Mouse (Mus musculus) myocyte (in vitro differentiated cells): ENCODE results near the gene Casz1. TPM values are rescaled to one million over a fixed set of nuclear protein-coding genes. Genes with fewer than 3 reads are reported as not detected.

Experiments
- H3K27me3 ChIP-seq: one replicate; pipeline ENCODE4 v1.6.1; 2011; ENCODE audit not compliant: control insufficient read depth, insufficient read depth, insufficient read length
- H3K36me3 ChIP-seq: one replicate; pipeline ENCODE4 v1.6.1; 2011; ENCODE audit not compliant: control insufficient read depth, insufficient read depth
- H3K4me2 ChIP-seq: one replicate; pipeline ENCODE4 v1.6.1; 2011; ENCODE audit warnings: low read depth, control low read depth
- H3K4me3 ChIP-seq: one replicate; pipeline ENCODE4 v1.5.1; 2011; ENCODE audit warnings: mild to moderate bottlenecking, control low read depth, moderate library complexity
- H3K79me2 ChIP-seq: one replicate; pipeline ENCODE4 v1.6.1; 2011; ENCODE audit not compliant: control insufficient read depth, insufficient read depth
- H3ac ChIP-seq: one replicate; pipeline ENCODE4 v1.6.1; 2011; ENCODE audit not compliant: control insufficient read depth, insufficient read length
- CEBPB ChIP-seq: IDR thresholded peaks from 2 replicates; pipeline ENCODE4 v1.6.1; 2011; ENCODE audit warnings: mild to moderate bottlenecking, moderate library complexity; ENCODE audit not compliant: poor library complexity, insufficient read depth, severe bottlenecking
- E2F4 ChIP-seq: IDR thresholded peaks from one replicate; pipeline ENCODE4 v1.6.1; 2011; ENCODE audit warnings: mild to moderate bottlenecking, control low read depth, moderate library complexity; ENCODE audit not compliant: insufficient read depth
- MAX ChIP-seq: IDR thresholded peaks from one replicate; pipeline ENCODE4 v1.6.1; 2011; ENCODE audit warnings: low read depth, mild to moderate bottlenecking, control low read depth
- MYOD1 ChIP-seq, 3 experiments: IDR thresholded peaks; one replicate each; pipeline ENCODE4 v1.6.1; 2011; ENCODE audit warnings: control low read depth in 2 of 3, low read depth in 2 of 3, mild to moderate bottlenecking in 2 of 3, moderate library complexity in 1 of 3; ENCODE audit not compliant: insufficient read length in 2 of 3, control insufficient read depth in 1 of 3
- MYOG ChIP-seq, 3 experiments: IDR thresholded peaks; one replicate each; pipeline ENCODE4 v1.6.1; 2011; ENCODE audit warnings: control low read depth in 2 of 3, low read depth in 2 of 3, mild to moderate bottlenecking in 2 of 3; ENCODE audit not compliant: insufficient read length in 2 of 3, control insufficient read depth in 1 of 3, insufficient read depth in 1 of 3
- POLR2A ChIP-seq: IDR thresholded peaks from one replicate; pipeline ENCODE4 v1.6.1; 2011; ENCODE audit warnings: low read depth, mild to moderate bottlenecking, control low read depth, moderate library complexity; ENCODE audit not compliant: insufficient read length
- POLR2AphosphoS2 ChIP-seq: IDR thresholded peaks from one replicate; pipeline ENCODE4 v1.6.1; 2011; ENCODE audit warnings: low read depth, control low read depth; ENCODE audit not compliant: insufficient read length
- REST ChIP-seq: IDR thresholded peaks from one replicate; pipeline ENCODE4 v1.6.1; 2011; ENCODE audit warnings: mild to moderate bottlenecking, control low read depth, moderate library complexity; ENCODE audit not compliant: insufficient read depth, insufficient read length
- SRF ChIP-seq: IDR thresholded peaks from one replicate; pipeline ENCODE4 v1.6.1; 2011; ENCODE audit warnings: low read depth; ENCODE audit not compliant: control insufficient read depth, insufficient read length
- TCF12 ChIP-seq: IDR thresholded peaks from one replicate; pipeline ENCODE4 v1.6.1; 2011; ENCODE audit warnings: mild to moderate bottlenecking, control low read depth; ENCODE audit not compliant: poor library complexity, insufficient read depth, severe bottlenecking
- TCF3 ChIP-seq: IDR thresholded peaks from one replicate; pipeline ENCODE4 v1.6.1; 2011; ENCODE audit warnings: low read depth, control low read depth; ENCODE audit not compliant: insufficient read length
- USF1 ChIP-seq: IDR thresholded peaks from one replicate; pipeline ENCODE4 v1.6.1; 2011; ENCODE audit warnings: low read depth, mild to moderate bottlenecking, control low read depth, moderate library complexity
- polyA plus RNA-seq: library from polyadenylated mRNA; unstranded; fragments of >200 nt; fragmentation: generic; extraction: Trizol; gene quantifications from one replicate; pipeline ENCODE4 v1.2.1, GENCODE M21; 2012; ENCODE audit warnings: missing spikeins

The Casz1 gene
- polyA plus RNA-seq, 1 experiment, result 11.1 TPM

GRCm38 (mm10) chr4:148858194-148858593, 54.0 kb downstream of the Casz1 start:
- no peaks in the 10 kb centered on the region for H3K36me3 ChIP-seq
- H3ac ChIP-seq, result no peak overlapping the region
- peaks cover 54% of the 10 kb centered on the region for H3K27me3 ChIP-seq
- H3K4me2 ChIP-seq, result no peak overlapping the region
- no peak for TF ChIP-seq MYOD1 (IDR thresholded peaks at IDR 0.05; ENCODE audit: control insufficient read depth in 1 of 3, insufficient read length in 2 of 3, low read depth in 2 of 3)
- TF ChIP-seq E2F4, result no peak
- no peak for TF ChIP-seq REST
- no peaks in the 10 kb centered on the region for H3K79me2 ChIP-seq
- H3K4me3 ChIP-seq, result no peak overlapping the region

- peaks cover 50% of the 10 kb centered on the region for H3K27me3 ChIP-seq
- TF ChIP-seq CEBPB, result no peak
- TF ChIP-seq POLR2AphosphoS2, result no peak
- no peak for TF ChIP-seq MYOG (IDR thresholded peaks at IDR 0.05; ENCODE audit: control insufficient read depth in 1 of 3, insufficient read depth in 1 of 3, insufficient read length in 2 of 3, low read depth in 2 of 3)
- no peak for TF ChIP-seq TCF12
- no peak for TF ChIP-seq E2F4
- TF ChIP-seq REST, result no peak
- TF ChIP-seq USF1, result no peak
- TF ChIP-seq SRF, result no peak
- TF ChIP-seq MAX, result no peak
- TF ChIP-seq TCF3, result no peak
- no peak for TF ChIP-seq MYOD1 (IDR thresholded peaks at IDR 0.05; ENCODE audit: control insufficient read depth in 1 of 3, insufficient read length in 2 of 3, low read depth in 2 of 3)
- TF ChIP-seq POLR2A, result no peak
- H3K79me2 ChIP-seq, result no peaks in the 10 kb centered on the region
- no peak overlapping the region for H3K4me2 ChIP-seq
- no peak overlapping the region for H3ac ChIP-seq
- H3K36me3 ChIP-seq, result no peaks in the 10 kb centered on the region
- no peak overlapping the region for H3K4me3 ChIP-seq
Measured at GRCm38 (mm10) chr4:148859415-148859814, 55.2 kb downstream of the Casz1 start.

- Histone ChIP-seq H3K27me3 (peaks cover 44% of the 10 kb centered on the region), H3ac (no peak overlapping the region), H3K4me2 (no peak overlapping the region), H3K79me2 (no peaks in the 10 kb centered on the region), H3K4me3 (no peak overlapping the region), H3K36me3 (no peaks in the 10 kb centered on the region)
- TF ChIP-seq MYOG (IDR thresholded peaks at IDR 0.05; ENCODE audit: control insufficient read depth in 1 of 3, insufficient read depth in 1 of 3, insufficient read length in 2 of 3, low read depth in 2 of 3), result no peak
- no peak for TF ChIP-seq TCF3
- TF ChIP-seq SRF, result no peak
- no peak for TF ChIP-seq E2F4
- TF ChIP-seq POLR2A, result no peak
- TF ChIP-seq MYOD1 (IDR thresholded peaks at IDR 0.05; ENCODE audit: control insufficient read depth in 1 of 3, insufficient read length in 2 of 3, low read depth in 2 of 3), result no peak
- TF ChIP-seq MAX, result no peak
- TF ChIP-seq TCF12, result no peak
- TF ChIP-seq REST, result no peak
- no peak for TF ChIP-seq POLR2AphosphoS2
- no peak for TF ChIP-seq USF1
- TF ChIP-seq CEBPB, result no peak
Measured at GRCm38 (mm10) chr4:148859906-148860491, 55.8 kb downstream of the Casz1 start.

GRCm38 (mm10) chr4:148860636-148861035, 56.4 kb downstream of the Casz1 start:
- Histone ChIP-seq H3K79me2 (no peaks in the 10 kb centered on the region), H3K27me3 (peaks cover 44% of the 10 kb centered on the region), H3K4me3 (no peak overlapping the region), H3ac (no peak overlapping the region), H3K36me3 (no peaks in the 10 kb centered on the region), H3K4me2 (no peak overlapping the region)
- no peak for TF ChIP-seq TCF3
- TF ChIP-seq POLR2A, result no peak
- no peak for TF ChIP-seq SRF
- no peak for TF ChIP-seq POLR2AphosphoS2
- no peak for TF ChIP-seq USF1

GRCm38 (mm10) chr4:148866812-148867470, 62.7 kb downstream of the Casz1 start:
- no peak for TF ChIP-seq POLR2AphosphoS2
- no peak for TF ChIP-seq MYOG (IDR thresholded peaks at IDR 0.05; ENCODE audit: control insufficient read depth in 1 of 3, insufficient read depth in 1 of 3, insufficient read length in 2 of 3, low read depth in 2 of 3)
- no peak for TF ChIP-seq TCF12
- TF ChIP-seq SRF, result no peak
- TF ChIP-seq POLR2A, result no peak
- TF ChIP-seq MYOD1 (IDR thresholded peaks at IDR 0.05; ENCODE audit: control insufficient read depth in 1 of 3, insufficient read length in 2 of 3, low read depth in 2 of 3), result no peak
- TF ChIP-seq REST, result no peak
- no peak for TF ChIP-seq E2F4
- no peak for TF ChIP-seq MAX
- no peak overlapping the region for H3K4me2 ChIP-seq
- peaks cover 9% of the 10 kb centered on the region for H3K27me3 ChIP-seq

More at GRCm38 (mm10) chr4:148866812-148867470, 62.7 kb downstream of the Casz1 start:
- Histone ChIP-seq H3K36me3 (no peaks in the 10 kb centered on the region), H3ac (no peak overlapping the region), H3K79me2 (no peaks in the 10 kb centered on the region), H3K4me3 (no peak overlapping the region)
